Mouse (Mus musculus) right cerebral cortex, adult 2 months (tissue): ENCODE data around the gene Tmem184b.

Source experiments
- DNase-seq, 2 experiments: peaks; one replicate each; pipeline ENCODE4 v3.0.0; 2021 to 2022; ENCODE audit warnings: low spot score in 2 of 2

Tmem184b gene

DNA sequence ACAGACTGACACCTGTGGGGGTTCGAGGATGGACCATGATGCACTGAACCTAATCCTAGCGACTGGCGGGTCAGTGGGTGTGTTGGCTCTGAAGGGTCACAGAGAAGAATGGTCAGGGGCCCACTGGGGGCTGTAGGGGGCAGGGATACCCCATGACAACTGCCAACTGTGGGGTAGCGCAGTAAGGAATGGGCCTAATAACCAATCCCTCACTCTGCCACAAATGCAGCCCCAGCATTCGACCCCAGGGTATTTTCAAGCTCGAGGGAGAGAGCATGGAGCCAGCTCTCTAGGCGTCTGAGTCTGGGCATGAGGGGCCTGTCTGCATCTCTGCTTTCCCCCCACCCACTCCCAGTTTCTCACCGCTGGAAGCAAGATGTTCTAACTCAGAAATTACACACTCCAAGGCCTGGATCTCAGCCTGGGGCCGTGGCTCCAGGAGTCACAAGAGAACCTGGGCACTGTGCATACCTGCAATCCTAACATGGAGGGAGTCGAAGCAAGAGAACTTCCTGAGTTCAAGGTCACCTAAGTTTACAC, 27.2 kb upstream of the Tmem184b start:
- DNase-seq = no peak

DNA sequence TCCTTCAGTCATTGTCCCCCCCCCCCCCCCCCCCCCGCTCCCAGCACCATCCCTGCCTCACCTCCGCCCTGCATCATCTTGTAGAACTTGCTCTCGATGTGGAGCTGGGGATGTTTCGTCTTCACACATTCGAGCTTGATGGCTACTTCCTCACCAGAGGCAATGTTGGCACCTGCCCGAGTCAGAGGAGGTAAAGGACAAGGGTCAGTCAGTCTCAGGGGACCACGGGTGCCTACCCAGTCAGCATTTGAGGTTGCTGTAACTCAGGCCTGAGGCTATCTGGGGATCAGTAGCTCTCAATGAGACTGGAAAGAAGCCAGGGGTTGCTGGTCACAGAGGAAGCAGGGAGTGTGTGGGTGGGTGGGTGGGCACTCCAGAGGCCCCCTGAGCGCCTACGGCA, 26.6 kb upstream of the Tmem184b start:
- no peak for DNase-seq

GRCm38 (mm10) chr15:79429527-79429926, 26.2 kb upstream of the Tmem184b start:
- DNase-seq = no peak

GRCm38 (mm10) chr15:79428616-79429015, 25.2 kb upstream of the Tmem184b start:
- DNase-seq = no peak

GRCm38 (mm10) chr15:79427516-79427915, 24.1 kb upstream of the Tmem184b start:
- DNase-seq = peak in 1 of 2 experiments; percentile 55

GRCm38 (mm10) chr15:79425516-79425915, 22.1 kb upstream of the Tmem184b start:
- no peak for DNase-seq

GRCm38 (mm10) chr15:79424602-79425001, 21.2 kb upstream of the Tmem184b start:
- DNase-seq = no peak

DNA sequence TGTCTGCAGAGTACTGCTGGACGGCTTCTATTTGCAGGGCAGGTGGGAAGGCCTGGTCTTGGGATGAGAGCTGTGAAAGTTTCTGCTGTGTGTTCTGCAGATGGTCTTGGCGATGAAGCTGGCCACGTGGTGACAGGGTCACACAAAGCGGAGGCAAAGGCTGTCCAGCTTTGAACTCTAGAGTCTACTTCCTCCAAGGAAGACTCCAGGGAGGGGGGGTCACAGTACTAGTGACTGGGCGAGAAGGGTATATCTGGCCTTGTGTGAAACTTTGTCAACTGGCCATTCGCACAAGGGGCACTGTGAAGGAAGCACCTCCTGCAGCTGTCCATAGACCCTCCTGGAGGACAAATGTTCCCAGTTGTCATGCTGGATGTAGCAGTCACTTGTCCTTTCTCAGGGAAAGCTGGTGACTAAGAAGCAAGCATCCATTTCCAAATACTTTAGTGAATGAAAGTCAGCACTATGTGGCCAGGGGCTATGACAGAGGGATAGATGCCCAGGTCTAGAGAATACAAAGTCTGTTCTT, 19.4 kb upstream of the Tmem184b start:
- DNase-seq = no peak

DNA sequence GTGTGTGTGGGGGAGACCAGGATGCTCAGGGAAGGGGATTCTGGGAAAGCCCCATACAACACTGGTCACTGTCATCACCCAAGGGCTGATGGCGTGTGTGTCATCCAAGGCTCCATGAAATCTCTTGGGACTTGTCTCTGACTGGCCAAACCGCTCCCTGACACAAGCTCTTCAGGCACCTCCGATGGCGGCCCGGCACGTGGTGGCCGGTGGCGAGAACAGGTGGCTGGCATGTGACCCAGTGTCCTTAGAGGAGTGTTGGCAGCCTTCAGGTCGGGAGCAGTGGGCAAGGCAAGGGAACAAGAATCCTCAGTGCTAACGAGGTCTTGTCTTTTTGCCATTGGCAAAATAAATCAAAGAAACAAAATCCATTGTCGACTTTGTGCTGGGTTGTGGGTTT, 15.3 kb upstream of the Tmem184b start:
- no peak for DNase-seq

DNA sequence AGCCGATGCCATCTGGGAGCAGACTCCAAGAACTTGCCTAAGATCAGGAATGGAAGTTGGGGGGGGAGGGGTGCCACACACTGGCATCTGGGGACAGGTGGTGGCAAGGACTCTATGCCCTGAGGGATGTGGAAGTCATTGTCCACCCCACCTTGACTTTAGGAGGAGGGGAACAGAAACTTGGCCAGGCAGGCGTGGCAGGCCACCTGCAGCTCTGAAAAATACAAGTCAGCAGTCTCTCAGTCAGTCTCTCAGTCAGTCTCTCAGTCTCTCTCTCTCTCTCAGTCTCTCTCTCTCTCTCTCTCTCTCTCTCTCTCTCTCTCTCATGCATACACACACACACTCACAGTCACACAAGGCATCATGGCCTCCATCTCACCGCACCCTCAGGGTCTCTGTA, 14.9 kb upstream of the Tmem184b start:
- no peak for DNase-seq

- DNase-seq = no peak
Observed at GRCm38 (mm10) chr15:79417379-79417778, 14.0 kb upstream of the Tmem184b start.

DNA sequence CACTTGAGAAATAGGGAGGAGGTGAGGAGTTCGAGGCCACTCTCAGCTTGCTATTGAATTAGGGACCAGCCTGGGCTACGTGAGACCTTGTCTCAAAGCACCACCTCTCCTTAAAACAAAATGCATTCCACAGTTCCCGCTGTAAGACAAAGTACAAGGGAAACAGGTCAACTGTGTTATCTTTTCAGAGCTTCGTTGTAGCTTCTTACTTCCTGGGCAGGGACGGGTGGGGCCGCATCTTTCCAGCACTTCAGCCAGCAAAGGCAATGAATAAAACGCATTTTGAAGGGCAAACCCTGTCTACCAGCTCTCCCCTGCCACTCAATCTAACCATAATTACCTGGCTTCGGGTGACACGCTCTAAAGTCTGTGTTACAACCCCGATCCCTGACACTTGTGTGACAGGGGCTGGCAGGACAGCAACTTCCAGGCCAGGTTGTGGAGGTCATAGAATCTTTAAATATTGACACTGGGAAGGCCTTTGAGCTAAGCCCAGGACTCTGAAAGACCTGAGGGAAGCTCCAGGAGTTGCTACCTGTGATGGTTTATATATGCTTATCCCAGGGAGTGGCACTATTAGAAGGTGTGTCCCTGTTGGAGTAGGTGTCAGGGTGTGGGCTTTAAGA, 13.2 kb upstream of the Tmem184b start:
- no peak for DNase-seq

GRCm38 (mm10) chr15:79414513-79414912, 11.1 kb upstream of the Tmem184b start:
- no peak for DNase-seq

DNA sequence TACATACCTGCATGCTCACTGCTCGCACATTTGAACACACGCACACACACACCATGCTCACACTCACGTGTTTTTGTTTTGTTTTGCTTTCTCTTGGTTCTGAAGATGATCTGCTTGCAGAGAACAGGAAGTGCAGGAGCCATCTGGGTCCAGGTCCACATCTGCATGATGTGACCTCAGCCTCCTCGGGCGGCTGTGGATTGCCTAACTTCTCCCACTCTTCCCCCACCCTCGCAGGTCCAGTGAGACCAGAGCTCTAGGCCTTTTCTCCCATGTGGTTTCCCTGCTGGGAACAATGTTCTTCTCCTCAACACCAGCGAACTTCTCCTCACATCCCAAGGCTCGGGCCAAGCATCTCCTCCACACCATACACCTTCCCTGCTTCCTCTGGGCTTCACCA, 10.4 kb upstream of the Tmem184b start:
- no peak for DNase-seq

DNA sequence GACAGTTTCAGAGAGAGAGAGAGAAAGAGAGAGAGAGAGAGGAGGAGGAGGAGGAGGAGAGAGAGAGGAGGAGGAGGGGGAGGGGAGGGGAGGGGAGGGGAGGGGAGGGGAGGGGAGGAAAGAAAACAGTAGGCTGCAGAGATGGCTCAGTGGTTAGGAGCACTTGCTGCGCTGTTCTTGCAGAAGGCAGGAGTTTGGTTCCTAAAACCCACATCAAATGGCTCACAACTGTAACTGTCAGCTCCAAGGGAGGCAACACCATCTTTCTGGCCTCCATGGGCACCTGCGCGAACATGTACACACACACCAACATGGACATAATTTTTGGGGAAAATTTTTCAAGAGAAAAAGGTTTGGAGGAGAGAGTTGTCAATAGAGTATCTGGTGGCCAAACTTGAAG, 9.8 kb upstream of the Tmem184b start:
- no peak for DNase-seq

- no peak for DNase-seq
Observed at GRCm38 (mm10) chr15:79411363-79412065, 8.1 kb upstream of the Tmem184b start.

DNA sequence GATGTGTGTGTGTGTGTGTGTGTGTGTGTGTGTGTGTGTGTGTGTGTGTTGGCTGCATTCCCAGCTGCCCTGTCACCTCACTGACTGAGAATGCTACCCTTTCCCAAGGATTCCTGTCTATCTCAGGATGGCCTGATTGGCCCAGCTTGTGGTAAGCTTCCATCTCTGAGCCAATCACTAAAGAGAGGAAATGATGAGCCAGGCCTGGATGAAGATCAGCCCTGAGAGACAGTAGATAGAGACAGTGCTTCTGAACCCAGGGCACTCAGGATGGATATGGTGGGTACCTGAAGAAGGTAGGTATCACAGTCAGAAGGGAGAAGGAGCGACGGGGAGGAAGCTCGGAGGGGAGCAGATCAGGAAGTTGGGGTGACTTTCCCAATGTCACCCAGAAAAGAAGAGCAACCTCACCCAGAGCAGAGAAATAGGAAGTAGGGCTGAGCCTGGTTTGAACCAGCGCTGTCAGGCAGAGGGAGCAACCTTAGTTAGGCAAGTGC, 5.8 kb upstream of the Tmem184b start:
- DNase-seq = no peak

DNA sequence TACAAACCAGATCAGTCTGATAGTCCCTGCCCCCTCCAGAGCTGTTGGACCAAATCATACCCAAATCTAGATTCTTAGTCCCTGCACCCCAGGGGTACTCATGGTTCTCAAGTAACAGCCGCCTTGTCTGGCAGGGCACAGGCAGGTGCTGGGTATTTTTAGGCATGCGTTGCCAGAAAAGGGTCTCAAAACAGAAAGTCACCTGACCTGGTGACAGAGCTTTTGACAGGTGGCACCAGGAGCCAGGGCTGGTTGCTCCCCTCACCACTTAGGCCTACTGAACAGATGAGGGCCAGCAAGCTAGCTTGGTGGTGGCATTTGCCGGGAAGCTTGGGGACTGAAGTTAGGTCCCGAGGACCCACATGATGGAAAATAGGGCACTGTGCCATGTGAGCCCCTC, 3.2 kb upstream of the Tmem184b start:
- DNase-seq = no peak

- no peak for DNase-seq
Observed at GRCm38 (mm10) chr15:79404277-79404676, 908 bp upstream of the Tmem184b start.

- DNase-seq = no peak
Observed at GRCm38 (mm10) chr15:79403763-79404210, 418 bp upstream of the Tmem184b start.

- DNase-seq = no peak
Observed at GRCm38 (mm10) chr15:79402176-79402575, 1.2 kb downstream of the Tmem184b start.

- DNase-seq = no peak
Observed at GRCm38 (mm10) chr15:79400975-79401365, 2.4 kb downstream of the Tmem184b start.
